Mouse (Mus musculus): ENCODE results near the gene Ldha.
"Not testable (repeated sequence)": the region's sequence is repeated elsewhere in the genome, so short reads cannot be mapped to it uniquely, and the experiment has no call there.

Ldha gene

DNA sequence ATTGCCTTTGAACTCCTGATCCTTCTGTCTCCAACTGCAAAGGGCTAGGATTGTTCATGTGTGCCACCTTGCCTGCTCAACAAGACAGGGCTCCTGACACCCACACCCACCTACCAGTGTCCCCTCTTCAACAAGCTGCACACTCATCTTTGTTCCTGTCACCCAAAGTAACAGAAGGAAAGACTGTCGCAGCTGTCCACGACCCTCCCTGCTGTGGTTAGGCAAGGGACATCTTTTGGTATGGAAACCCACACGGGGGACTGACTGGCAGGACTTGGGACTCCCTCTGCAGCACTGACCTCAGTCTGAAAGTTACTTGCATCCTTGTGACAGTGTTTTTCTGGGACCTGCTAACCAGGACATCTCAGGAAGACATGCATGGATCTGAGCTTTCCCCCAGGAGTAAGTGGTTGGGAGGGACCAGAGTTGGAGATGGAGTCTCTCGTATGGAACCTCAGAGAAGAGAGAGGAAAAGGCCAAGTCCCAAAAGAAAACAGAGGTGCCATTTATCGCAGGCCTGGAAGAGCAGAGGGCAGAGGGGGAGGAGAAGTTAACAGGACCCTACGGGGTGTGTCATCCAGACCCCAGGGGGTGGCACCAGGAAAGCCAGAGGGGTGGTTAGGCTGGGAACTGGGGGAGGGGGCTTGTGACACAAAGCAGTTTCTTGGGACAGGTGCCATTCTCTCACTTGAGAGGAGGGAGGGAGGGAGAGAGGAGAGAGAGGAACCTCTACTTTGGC is at the start of gene Ldha:
Gene Ldha (plus strand): TSS at position 689 of the 739 bp plus-strand sequence.
- DNase-seq (ENCODE audit: low spot score in 2 of 2), result no peak

DNA sequence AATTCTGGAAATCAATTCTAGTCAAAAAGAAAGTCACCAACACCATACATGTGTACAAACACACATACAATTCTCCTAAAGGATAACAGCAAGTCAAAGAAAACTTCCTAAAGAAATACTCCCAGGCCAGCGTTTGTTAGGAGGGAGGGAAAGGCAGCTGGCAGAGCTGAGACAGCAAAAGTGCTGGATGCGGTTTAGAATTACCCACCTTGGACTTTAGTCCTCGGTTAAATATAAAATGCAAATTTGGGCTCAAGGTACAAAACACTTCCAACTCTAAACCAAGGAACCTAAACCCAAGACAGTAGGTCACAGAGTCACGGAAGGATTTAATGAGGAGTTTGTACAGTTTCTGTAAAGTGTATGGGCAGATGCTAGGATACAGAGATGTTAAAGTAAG is 47.4 kb upstream of the Ldha start:
- DNase-seq (ENCODE audit: low spot score in 2 of 2), result no peak

DNA sequence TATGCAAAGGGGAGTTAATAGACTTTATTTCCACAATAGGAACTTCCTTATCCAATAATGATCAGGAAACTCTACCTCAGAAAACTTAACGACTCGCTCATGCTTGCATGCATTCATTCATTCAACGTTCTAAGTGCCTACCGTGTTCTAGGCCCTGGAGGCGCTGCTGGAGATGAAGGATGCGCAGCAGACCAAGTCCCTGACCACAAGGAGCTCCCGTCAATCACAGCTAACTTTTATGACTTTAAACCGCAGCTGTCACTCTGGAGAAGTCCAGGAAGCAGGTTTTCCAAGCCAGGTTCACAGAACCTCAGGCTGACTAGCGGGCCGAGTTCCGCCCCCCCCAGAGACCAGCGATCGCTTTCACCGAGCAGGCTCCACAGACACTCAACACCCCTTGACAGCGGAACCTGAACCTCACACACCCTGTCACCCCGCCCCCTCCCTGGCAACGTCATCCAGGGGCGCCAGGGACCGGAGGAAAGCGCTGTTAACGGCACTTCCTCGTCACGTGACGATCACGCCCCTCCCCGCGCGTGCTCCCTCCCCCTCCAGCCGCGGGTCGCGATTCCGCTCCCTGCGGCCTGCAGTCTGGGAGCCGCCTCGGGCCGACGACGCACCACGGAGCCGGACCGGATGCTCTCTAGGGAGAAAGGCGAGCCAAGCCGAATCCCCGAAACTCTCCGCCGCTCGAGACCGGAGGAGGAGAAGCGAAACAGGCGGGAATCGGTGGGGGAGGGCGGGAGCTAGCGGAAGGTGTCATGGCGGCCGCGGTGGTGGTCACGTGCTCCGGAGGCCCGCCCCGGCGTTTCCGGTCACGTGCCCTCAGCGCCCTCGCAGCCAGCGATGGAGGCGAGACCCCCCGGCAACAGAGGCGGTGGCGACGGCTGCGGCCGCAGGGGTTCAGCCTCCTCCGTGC is 45.7 kb upstream of the Ldha start, which contains the start of the genes Hps5 and Gtf2h1:
Gene Hps5 (minus strand): TSS at position 778 of the 919 bp plus-strand sequence.
Gene Gtf2h1 (plus strand): TSS at position 817 of the 919 bp plus-strand sequence.
- DNase-seq (ENCODE audit: low spot score in 2 of 2), result peak; percentile 97 to 98

DNA sequence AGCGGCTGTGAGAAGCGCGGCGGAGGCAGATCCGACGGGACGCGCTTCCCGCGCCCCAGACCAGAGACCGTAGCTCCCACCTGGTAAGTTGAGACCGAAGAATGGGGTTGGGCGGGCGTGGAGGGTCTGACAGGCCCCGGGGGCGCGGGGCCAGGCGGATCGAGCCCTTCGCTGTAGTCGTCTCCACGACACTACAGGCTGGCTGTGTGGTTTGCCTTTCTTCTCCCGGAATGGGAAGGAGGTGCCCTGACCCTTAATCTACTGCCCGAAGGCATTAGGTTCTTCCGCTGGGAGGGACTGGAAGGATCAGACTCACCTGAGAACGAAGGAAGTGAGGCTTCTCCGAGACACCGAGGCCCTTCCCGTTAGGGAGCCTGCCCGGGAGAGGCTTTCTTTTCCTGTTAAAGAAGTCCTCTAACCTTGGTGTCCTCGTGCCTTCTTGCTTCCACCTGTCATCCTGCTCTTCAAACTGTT is 45.0 kb upstream of the Ldha start:
- DNase-seq (ENCODE audit: low spot score in 2 of 2), result no peak

DNA sequence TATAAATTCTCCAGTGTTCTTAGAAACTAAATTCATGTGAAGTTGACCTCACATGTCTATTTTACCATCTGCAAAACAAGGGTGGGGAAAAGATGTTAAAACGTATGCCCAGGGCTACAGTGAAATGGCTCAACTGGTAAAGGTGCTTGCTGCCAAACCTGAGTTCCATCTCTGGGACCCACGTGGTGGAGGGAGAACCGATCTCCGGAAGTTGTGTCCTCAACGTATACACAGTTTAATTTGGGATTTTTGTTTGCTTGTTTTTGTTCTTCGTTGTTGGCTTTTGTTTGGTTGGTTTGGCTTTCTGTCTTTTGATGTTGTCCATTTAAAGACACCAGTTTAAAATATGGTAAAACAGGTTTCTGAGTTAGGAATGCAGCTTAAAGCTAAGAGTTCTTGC is 44.5 kb upstream of the Ldha start:
- no peak for DNase-seq (ENCODE audit: low spot score in 2 of 2)

DNA sequence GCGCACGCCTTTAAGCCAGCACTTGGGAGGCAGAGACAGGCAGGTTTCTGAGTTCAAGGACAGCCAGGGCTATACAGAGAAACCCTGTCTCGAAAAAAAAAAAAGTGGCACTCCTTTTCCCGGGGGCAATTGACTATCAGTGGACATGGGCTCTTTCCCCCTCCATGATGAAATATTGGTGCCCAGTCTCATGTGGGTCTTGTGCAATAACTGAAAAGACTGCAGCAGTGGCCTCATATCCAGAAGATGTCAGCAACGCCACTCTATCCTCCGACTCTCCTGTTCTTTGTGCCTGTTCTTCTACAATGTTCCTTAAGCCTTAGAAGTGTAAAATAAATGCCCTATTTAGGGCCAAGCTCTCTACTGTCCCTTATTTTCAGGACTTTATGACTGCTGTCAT is 30.9 kb upstream of the Ldha start:
- no peak for DNase-seq (ENCODE audit: low spot score in 2 of 2)

DNA sequence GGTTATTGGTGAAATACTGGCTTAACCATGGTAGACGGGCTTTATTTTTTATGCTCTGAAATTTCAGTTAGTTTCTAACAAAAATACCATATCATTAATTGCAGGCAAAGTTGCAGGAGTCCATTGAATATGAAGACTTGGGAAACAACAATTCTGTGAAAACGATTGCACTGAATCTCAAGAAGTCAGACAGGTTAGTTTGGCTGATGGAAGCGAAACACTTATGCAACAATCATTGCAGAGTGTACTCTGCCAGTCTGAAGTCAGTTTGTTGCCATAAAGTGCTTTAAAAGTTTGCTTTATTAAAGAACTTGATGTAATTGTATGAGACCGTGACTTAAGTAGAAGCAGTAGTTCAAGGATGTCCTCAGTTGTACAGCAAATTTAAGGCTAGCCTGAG is 27.3 kb upstream of the Ldha start:
- DNase-seq (ENCODE audit: low spot score in 2 of 2), result no peak

DNA sequence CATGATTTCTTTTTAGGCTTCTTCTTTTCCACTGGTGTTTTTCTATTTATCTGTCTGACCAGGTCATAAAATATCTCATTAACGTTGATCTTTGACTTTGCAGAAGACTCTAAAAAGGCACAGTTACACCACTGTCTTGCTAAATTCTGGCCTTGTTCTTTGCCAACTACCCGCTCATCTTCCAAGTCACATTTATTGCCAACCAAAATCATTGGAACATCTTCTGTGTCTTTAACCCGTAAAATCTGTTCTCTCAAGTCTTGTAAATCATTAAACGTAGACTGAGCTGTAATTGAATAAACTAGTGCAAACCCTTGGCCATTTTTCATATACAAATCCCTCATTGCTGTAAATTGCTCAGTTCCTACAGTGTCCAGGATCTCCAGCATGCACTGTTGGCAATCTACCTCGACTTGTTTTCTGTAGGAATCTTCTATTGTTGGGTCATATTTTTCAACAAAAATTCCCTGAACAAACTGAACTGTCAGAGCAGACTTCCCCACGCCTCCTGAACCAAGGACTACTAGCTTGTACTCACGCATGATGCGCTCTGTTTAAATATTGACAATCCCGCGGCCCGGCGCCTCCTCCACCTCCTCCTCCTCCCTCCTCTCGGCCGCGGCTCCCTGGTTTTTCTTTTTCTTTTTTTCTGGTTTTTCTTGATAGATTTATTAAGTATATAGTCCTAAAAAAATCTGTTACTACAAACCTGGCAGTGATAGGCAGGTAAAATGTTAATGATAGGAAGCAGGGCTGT is 20.2 kb upstream of the Ldha start:
- DNase-seq (ENCODE audit: low spot score in 2 of 2), result not testable (repeated sequence)

DNA sequence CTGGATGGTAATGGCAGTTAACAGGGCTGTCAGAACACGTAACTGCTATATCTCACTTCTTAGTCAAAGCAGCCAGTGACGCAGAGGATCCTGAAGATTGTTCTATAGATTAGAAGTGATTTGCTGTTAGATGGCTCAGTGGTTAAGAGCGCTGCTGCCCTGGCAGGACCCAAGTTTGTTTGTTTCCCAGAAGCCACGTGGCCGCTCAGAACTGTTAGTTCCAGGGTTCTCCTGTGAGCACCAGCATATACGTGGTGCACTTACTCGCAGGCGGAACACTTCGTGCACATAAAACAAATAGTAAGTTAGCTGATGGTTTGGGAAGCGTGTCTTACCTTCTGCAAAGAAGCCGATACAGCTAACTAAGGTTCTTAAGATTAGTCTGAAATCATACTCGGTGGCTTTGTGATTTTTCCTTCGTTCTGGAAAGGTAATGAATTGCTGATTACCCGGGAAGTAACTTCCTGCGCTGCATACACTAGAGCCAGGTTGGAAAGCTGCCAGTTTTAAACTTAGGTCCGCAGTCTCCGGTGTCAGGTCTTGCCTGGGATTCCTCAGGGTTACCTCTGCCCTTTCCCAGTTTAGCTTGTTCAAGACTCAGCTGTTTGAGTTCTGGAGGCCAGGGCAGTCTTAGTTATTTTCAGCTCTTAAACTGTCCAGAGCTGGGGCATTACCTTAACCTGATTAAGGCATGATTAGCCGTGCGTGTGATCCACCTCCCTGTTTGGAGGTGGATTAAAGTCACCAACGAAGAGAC is 14.1 kb upstream of the Ldha start:
- no peak for DNase-seq (ENCODE audit: low spot score in 2 of 2)

DNA sequence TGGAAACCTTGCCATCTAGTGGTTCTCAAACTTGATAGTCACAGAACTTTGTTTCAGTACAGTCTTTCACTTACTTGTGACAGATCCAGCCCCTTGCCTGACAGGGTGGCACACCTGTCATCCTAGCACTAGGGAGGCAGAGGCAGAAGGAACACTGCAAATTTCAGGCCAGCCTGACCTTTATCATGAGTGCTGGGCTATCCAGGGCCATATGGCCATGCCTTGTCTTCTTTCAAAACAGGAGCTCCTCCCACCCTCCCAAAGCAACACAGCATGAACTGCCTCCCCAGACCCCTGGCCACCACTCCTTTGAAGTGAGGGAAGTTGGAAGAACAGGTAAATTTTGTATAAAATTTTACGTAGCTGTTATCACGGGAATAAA is 13.5 kb upstream of the Ldha start:
- DNase-seq (ENCODE audit: low spot score in 2 of 2), result no peak

DNA sequence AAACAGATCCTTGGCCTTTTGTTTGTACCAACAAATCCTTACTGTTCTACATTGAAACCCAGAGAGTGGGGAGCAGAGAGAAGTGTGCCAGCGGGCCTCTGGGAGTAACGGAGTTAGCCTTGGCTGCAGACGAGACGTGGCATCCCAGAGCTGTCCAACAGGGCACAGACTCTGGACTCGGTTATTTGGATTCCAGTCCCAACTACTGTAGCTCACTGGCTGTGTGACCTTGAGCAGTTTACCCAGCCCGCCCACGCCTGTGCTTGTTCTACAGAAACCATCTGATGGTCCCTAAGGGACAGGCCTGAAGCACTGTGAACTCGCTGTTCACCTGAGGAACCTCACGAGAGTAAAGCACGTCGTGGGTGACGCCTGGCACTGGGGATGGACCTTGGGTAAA is 11.4 kb upstream of the Ldha start:
- no peak for DNase-seq (ENCODE audit: low spot score in 2 of 2)

DNA sequence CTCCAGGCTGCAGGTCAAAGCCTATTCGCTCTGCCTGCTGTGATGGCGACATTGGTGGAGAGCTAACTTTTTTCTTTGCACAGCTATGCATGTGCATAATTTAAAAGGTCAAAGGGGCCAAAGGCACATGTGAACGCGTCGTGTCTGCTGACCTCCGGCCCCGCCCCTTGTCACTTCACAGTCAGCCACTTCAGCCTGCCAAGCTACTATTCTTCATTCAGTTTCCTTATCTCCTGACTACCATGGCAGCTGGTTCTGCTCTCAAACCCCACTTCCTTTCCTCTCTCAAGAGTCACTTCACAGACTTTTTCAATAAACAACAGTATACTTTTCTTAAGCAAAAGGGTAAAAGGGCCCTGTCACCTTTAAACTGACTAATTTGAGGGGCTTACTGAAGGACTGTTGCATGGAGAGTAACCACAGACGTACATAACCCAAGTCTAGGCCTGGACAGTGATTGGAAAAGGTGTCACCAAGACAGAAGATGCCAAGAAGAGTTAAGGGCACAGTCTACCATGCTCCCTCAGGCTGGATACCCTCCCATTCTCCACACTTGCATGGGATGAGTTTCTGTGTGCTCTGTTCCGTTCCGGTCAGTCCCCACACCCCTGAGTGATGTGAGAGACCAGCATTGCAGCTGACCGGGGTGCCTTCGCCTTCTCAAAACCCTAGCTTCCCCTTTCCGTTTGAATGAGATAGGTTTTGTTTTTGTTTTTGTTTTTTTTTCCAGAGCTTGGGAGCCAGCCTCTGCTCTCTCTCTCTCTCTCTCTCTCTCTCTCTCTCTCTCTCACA is 10.3 kb upstream of the Ldha start:
- DNase-seq (ENCODE audit: low spot score in 2 of 2), result no peak

DNA sequence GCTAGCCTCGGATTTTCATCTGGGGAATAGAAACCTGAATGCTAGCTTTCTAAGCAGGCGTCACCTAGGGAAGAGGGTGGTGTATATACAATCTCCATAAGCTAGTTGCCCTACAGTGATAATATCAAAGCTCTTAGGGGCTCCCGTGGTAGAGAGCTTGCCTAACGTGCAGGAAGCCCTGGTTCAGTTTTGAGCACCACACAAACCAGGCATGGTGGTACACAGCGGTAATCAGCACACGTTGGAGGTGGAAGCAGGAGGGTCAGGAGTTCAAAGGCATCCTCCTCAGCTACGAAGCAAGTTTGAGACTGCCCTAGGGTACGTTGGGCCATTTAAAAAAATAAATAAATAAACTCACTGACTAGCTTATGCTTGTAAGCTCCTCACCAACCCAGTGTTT is 9.6 kb upstream of the Ldha start:
- no peak for DNase-seq (ENCODE audit: low spot score in 2 of 2)

DNA sequence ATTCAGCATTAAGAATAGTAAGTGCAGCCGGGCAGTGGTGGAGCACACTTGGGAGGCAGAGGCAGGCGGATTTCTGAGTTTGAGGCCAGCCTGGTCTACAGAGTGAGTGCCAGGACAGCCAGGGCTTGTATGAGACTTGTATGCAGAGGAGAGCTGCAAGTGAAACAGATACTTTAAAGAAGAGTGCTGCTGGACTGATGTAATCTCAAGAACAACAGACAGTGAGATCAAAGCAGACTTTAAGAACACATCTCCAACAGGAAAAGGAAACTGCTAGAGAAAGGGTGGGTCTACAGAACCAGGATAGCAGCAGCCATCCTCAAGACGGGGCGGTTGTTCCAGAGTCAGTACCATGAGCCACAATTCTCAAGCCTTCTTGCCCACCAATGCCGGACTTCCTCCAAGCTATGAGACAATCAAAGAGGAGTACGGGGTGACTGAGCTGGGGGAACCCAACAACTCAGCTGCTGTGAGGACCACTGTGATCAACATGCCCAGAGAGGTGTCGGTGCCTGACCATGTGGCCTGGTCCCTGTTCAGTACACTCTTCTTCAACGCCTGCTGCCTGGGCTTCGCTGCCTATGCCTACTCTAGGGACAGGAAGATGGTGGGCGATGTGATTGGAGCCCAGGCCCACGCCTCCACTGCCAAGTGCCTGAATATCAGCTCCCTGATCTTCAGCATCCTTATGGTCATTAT is 9.0 kb upstream of the Ldha start:
- not testable (repeated sequence) for DNase-seq (ENCODE audit: low spot score in 2 of 2)

DNA sequence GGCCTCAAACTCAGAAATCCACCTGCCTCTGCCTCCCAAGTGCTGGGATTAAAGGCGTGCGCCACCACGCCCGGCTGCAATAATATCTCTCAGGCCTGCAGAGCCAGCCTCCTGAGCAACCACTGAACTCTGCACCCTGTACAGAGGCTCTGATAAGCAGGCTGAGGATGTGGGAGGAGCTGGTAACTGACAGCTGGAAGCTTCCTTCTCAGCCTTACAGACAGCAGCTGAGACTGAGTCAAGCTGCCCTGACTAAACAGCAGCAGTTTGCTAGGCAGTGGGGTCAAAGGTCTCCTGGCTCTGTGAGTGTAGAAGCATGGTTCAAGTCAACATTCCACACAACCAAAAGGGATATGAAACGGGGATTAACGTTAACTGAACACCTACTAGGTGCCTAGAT is 8.0 kb upstream of the Ldha start:
- DNase-seq (ENCODE audit: low spot score in 2 of 2), result no peak

DNA sequence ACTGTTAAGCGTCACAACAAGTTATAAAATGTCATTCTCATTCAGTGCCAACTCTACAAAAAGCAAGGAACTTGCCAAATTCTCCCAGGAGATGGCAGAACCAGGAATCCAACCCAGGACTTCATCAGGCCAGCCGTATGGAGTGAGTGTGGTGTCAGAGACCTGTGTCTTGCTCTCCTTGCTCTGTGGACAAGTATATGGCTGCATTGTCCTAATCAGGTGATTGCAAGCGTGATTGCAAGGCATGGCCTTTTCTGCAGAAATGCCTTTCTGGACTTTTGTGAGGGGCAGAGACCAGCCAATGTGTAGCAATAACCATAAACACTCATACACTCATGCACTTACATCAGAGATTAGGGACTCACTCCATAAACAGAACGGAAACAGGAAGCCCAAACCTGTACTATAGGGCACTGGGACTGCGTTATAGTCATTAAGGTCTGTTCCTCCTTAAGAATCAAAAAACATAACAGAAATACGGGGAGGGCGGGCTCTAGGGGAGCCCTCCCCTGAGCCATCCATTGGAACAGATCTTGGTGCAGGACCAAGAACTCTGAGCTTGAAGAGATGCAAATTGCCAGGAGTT is 7.5 kb upstream of the Ldha start:
- no peak for DNase-seq (ENCODE audit: low spot score in 2 of 2)

DNA sequence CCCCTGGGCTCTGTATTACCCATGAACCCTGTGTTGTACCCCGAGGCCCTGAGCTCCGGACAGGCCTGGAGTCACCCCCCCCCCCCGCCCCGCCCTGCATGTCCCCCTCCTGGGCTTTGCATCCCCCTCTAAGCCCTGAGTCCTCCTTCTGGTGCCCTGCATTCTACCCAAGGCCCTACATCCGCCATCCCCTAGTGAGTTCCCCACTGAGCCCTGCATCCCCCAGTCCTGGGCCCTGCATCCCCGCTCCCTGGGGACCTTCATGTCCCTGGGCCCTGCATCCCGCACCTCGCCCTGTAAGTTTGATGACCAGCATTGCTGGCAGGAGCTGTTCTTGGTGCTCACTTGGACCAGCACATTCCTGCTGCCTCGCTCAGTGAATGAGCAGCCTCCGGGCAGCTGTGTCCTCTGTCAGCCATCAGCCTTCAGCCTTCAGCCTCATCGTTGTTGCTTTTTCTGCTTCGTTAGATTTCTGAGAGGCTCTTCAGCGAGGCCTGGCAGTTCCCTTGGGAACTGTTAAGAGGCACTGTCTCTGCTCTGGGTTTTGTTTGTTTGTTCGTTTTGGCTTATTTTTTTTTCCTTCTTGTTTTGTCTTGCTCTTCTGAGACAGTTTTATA is 6.2 kb upstream of the Ldha start:
- no peak for DNase-seq (ENCODE audit: low spot score in 2 of 2)

DNA sequence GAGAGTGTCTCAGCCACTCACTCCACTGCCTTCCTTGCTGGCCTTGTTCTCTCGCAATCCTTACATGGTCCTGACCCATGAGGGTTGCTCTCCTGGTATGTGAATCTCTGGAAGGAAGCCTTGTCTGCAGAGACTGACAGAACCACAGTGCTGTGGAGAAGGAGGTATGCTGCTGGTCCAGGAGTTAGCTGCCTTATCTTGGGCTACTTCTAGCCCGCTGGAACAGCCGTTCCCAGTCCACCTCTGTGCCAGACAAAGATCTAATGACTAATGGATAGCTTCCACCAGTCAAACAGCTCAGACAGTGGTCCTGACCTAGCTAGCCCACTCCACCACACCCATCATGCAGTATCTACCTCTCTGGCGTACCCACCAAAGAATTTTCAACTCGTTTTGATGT is 4.9 kb upstream of the Ldha start:
- no peak for DNase-seq (ENCODE audit: low spot score in 2 of 2)

DNA sequence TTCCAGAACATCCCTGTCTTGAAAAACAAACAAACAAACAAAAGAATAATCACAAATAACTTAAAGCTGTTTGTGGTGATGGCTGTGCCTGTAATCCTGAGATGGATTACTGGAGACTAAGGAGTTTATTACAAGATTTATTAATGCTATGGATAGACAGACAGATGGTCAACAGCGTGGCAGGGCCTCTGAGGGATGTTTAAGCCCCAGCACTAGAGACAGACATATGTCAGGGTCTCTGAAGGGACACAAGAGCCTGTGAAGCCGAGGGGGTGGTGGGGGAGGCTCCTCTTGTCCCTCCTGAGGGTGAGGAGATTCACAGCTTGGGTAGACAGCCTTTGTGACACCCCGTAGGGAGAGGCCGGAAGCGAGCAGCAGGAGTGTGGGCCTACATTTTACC is 4.2 kb upstream of the Ldha start:
- no peak for DNase-seq (ENCODE audit: low spot score in 2 of 2)

Measured in right cerebral cortex, postnatal 10 days (tissue).